Mouse (Mus musculus): ENCODE measurements around the gene Cwf19l1.

The Cwf19l1 gene

DNA sequence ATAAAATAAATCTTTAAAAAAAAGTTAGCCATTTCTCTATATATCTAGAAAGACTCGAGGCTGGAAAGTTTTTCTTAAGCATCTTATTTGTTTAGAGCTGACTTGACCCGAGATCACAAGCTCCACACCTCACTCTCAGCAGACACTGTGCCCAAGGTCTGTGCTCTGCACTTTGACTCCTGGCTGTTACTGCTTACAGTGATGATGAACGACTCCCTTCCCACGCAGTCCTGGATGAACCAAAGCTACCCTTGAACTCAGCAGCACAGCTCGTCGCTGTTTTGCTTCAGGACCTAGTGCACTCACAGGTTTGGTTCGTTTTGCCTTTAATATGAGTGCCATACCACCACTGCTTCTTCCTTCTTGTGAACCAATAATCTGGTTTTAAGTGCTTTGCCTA lies 71.9 kb downstream of the Cwf19l1 start:
- no peak for DNase-seq (ENCODE audit: low read depth, low spot score)

DNA sequence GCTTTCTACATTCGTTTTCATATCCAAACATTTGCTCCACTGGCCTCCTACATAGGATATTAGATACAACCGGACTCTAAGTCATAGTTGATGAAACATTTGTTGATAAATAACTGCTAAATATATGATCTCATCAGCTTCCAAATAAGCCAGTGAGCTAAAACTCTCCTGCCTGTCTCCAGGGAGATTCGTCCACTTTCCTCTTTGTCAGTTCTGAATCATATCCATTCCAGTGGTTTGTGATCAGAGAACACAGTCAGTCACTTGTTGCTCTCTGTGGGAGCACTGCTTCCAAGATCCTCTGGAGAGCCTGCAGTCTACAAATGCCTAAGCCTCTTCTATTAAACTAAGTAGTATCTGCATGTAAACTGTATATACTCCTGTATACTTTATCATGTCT lies 75.5 kb downstream of the Cwf19l1 start:
- no peak for DNase-seq (ENCODE audit: low read depth, low spot score)
